Mouse (Mus musculus): ENCODE measurements around the gene Zscan5b.
A peak's percentile ranks its signal among the peaks of the same experiment; 100 is the strongest.
"Not testable (repeated sequence)": the region's sequence is repeated elsewhere in the genome, so short reads cannot be mapped to it uniquely, and the experiment has no call there.

Zscan5b gene

GRCm38 (mm10) chr7:6221978-6222377 lies at the start of gene Zscan5b:
TSS of gene Zscan5b (plus strand) at chr7:6222278.
- DNase-seq (ENCODE audit: low read depth, low spot score): no peak

- peak; percentile 73 for DNase-seq (ENCODE audit: low read depth, low spot score)
Observed at GRCm38 (mm10) chr7:6172674-6173244, 49.3 kb upstream of the Zscan5b start.

GRCm38 (mm10) chr7:6173872-6174271 lies 48.2 kb upstream of the Zscan5b start:
- no peak for DNase-seq (ENCODE audit: low read depth, low spot score)

- DNase-seq (ENCODE audit: low read depth, low spot score): not testable (repeated sequence)
Observed at GRCm38 (mm10) chr7:6174365-6174987, 47.6 kb upstream of the Zscan5b start.

- DNase-seq (ENCODE audit: low read depth, low spot score): no peak
Observed at GRCm38 (mm10) chr7:6179013-6179412, 43.1 kb upstream of the Zscan5b start.

GRCm38 (mm10) chr7:6182882-6183281 lies 39.2 kb upstream of the Zscan5b start:
- no peak for DNase-seq (ENCODE audit: low read depth, low spot score)

GRCm38 (mm10) chr7:6183802-6184201 lies 38.3 kb upstream of the Zscan5b start:
- peak; percentile 60 for DNase-seq (ENCODE audit: low read depth, low spot score)

- DNase-seq (ENCODE audit: low read depth, low spot score): no peak
Observed at GRCm38 (mm10) chr7:6184521-6184920, 37.6 kb upstream of the Zscan5b start.

- DNase-seq (ENCODE audit: low read depth, low spot score): no peak
Observed at GRCm38 (mm10) chr7:6185391-6185790, 36.7 kb upstream of the Zscan5b start.

GRCm38 (mm10) chr7:6186176-6186575 lies 35.9 kb upstream of the Zscan5b start:
- no peak for DNase-seq (ENCODE audit: low read depth, low spot score)

- no peak for DNase-seq (ENCODE audit: low read depth, low spot score)
Observed at GRCm38 (mm10) chr7:6186756-6187155, 35.3 kb upstream of the Zscan5b start.

GRCm38 (mm10) chr7:6189542-6189941 lies 32.5 kb upstream of the Zscan5b start:
- peak; percentile 93 for DNase-seq (ENCODE audit: low read depth, low spot score)

GRCm38 (mm10) chr7:6191376-6191775 lies 30.7 kb upstream of the Zscan5b start:
- peak; percentile 87 for DNase-seq (ENCODE audit: low read depth, low spot score)

- DNase-seq (ENCODE audit: low read depth, low spot score): peak; percentile 81
Observed at GRCm38 (mm10) chr7:6194129-6194528, 27.9 kb upstream of the Zscan5b start.

- DNase-seq (ENCODE audit: low read depth, low spot score): peak; percentile 65
Observed at GRCm38 (mm10) chr7:6195777-6196176, 26.3 kb upstream of the Zscan5b start.

GRCm38 (mm10) chr7:6196790-6197189 lies 25.3 kb upstream of the Zscan5b start, which contains the start of gene Galp:
TSS of gene Galp (plus strand) at chr7:6197090.
- DNase-seq (ENCODE audit: low read depth, low spot score): no peak

- DNase-seq (ENCODE audit: low read depth, low spot score): peak; percentile 85
Observed at GRCm38 (mm10) chr7:6204200-6204599, 17.9 kb upstream of the Zscan5b start.

GRCm38 (mm10) chr7:6213144-6213543 lies 8.9 kb upstream of the Zscan5b start:
- peak; percentile 86 for DNase-seq (ENCODE audit: low read depth, low spot score)

- DNase-seq (ENCODE audit: low read depth, low spot score): peak; percentile 48
Observed at GRCm38 (mm10) chr7:6214691-6215090, 7.4 kb upstream of the Zscan5b start.

GRCm38 (mm10) chr7:6220147-6220546 lies 1.9 kb upstream of the Zscan5b start:
- DNase-seq (ENCODE audit: low read depth, low spot score): peak; percentile 63

- DNase-seq (ENCODE audit: low read depth, low spot score): peak; percentile 88
Observed at GRCm38 (mm10) chr7:6228491-6228890, 6.4 kb downstream of the Zscan5b start.

- peak; percentile 85 for DNase-seq (ENCODE audit: low read depth, low spot score)
Observed at GRCm38 (mm10) chr7:6239787-6240186, 17.7 kb downstream of the Zscan5b start.

GRCm38 (mm10) chr7:6240841-6241425 lies 18.9 kb downstream of the Zscan5b start:
- peak; percentile 74 for DNase-seq (ENCODE audit: low read depth, low spot score)

Data from ZHBTc4 (cell line).